Mouse (Mus musculus) MEL (cell line): ENCODE results near the gene Pax8.

Source experiments
- BHLHE40 ChIP-seq: IDR thresholded peaks from 2 replicates; pipeline ENCODE4 v1.6.1; 2012; ENCODE audit warnings: low read depth, mild to moderate bottlenecking, inconsistent platforms, low read length, improper control_type of control experiment, borderline replicate concordance
- CHD1 ChIP-seq: IDR thresholded peaks from 2 replicates; pipeline ENCODE4 v1.6.1; 2012; ENCODE audit warnings: low read depth, mild to moderate bottlenecking, inconsistent platforms, low read length, improper control_type of control experiment
- CTCF ChIP-seq, 3 experiments: IDR thresholded peaks in 2 of 3; conservative IDR thresholded peaks in 1 of 3; 2 replicates each; pipeline ENCODE4 v1.5.1; 2011 to 2012; ENCODE audit warnings: low read length in 3 of 3, low read depth in 2 of 3, mild to moderate bottlenecking in 2 of 3, improper control_type of control experiment in 1 of 3, inconsistent platforms in 1 of 3, mixed read lengths in 1 of 3, moderate library complexity in 1 of 3; ENCODE audit not compliant: control insufficient read depth in 1 of 3, insufficient read depth in 1 of 3, poor library complexity in 1 of 3, severe bottlenecking in 1 of 3
- ELF1 ChIP-seq: IDR thresholded peaks from 2 replicates; pipeline ENCODE4 v1.6.1; 2014; ENCODE audit warnings: low read depth, mild to moderate bottlenecking, inconsistent platforms, low read length, improper control_type of control experiment, moderate library complexity
- EP300 ChIP-seq, 2 experiments: IDR thresholded peaks; 2 replicates each; pipeline ENCODE4 v1.6.1; 2011; ENCODE audit warnings: improper control_type of control experiment in 2 of 2, low read length in 2 of 2, low read depth in 1 of 2, mild to moderate bottlenecking in 1 of 2
- HCFC1 ChIP-seq: IDR thresholded peaks from 2 replicates; pipeline ENCODE4 v1.6.1; 2012; ENCODE audit warnings: low read depth, mild to moderate bottlenecking, inconsistent platforms, low read length, improper control_type of control experiment, moderate library complexity
- MAFK ChIP-seq: IDR thresholded peaks from 2 replicates; pipeline ENCODE4 v1.6.1; 2011; ENCODE audit warnings: low read depth, mild to moderate bottlenecking, low read length, improper control_type of control experiment, borderline replicate concordance
- MAX ChIP-seq: IDR thresholded peaks from 2 replicates; pipeline ENCODE4 v1.6.1; 2011; ENCODE audit warnings: low read length, improper control_type of control experiment
- MAZ ChIP-seq: IDR thresholded peaks from 2 replicates; pipeline ENCODE4 v1.6.1; 2012; ENCODE audit warnings: low read depth, mild to moderate bottlenecking, inconsistent platforms, low read length, improper control_type of control experiment
- RCOR1 ChIP-seq: IDR thresholded peaks from 2 replicates; pipeline ENCODE4 v1.6.1; 2012; ENCODE audit warnings: low read depth, mild to moderate bottlenecking, inconsistent platforms, low read length, improper control_type of control experiment
- TAL1 ChIP-seq: IDR thresholded peaks from 2 replicates; pipeline ENCODE4 v1.6.1; 2012; ENCODE audit warnings: mild to moderate bottlenecking, inconsistent platforms, low read length, moderate library complexity, mixed read lengths
- TCF12 ChIP-seq: IDR thresholded peaks from 2 replicates; pipeline ENCODE4 v1.6.1; 2014; ENCODE audit warnings: low read depth, mild to moderate bottlenecking, inconsistent platforms, low read length, improper control_type of control experiment, moderate library complexity
- UBTF ChIP-seq: IDR thresholded peaks from 2 replicates; pipeline ENCODE4 v1.6.1; 2012; ENCODE audit warnings: low read depth, mild to moderate bottlenecking, inconsistent platforms, low read length, improper control_type of control experiment, moderate library complexity, borderline replicate concordance; ENCODE audit not compliant: insufficient read depth

DNA sequence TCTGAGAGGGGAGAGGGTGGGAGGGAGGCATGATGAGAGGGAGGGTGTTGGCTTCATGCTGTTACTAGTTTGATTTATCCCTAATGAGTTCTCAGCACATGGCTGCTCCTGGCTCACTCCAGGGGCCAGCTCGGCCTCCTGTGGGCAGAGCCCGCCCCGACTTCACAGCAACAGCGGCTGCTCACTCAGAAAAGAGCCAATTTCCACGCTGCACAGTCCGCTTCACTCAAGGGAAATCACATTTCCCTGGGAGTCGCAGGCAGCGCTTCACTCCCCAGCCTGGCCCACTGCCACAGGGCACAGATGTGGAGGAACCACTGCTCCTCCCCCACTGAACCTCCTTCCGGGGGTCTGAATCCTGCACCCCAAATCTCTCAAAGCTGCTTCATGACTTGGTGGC lies 58.7 kb downstream of the Pax8 start:
- TF ChIP-seq HCFC1 (no peak), TCF12 (no peak), MAFK (no peak), CTCF (IDR thresholded peaks at IDR 0.05 in 2 of 3, conservative IDR thresholded peaks at IDR 0.05 in 1 of 3; ENCODE audit: control insufficient read depth in 1 of 3, insufficient read depth in 1 of 3, low read depth in 2 of 3, low read length in 3 of 3, poor library complexity in 1 of 3, severe bottlenecking in 1 of 3) (no peak), BHLHE40 (no peak), MAZ (no peak), EP300 (IDR thresholded peaks at IDR 0.05; ENCODE audit: low read depth in 1 of 2, low read length in 2 of 2) (no peak), MAX (no peak), UBTF (no peak), RCOR1 (no peak), CHD1 (no peak), ELF1 (no peak), TAL1 (no peak)
